Mouse (Mus musculus) frontal cortex, postnatal 10 days (tissue): ENCODE data around the gene Vegfb.
A peak's percentile ranks its signal among the peaks of the same experiment; 100 is the strongest.
"Not testable (repeated sequence)": the region's sequence is repeated elsewhere in the genome, so short reads cannot be mapped to it uniquely, and the experiment has no call there.

ENCODE experiments used
- DNase-seq, 2 experiments: peaks; one replicate each; pipeline ENCODE4 v3.0.0; 2022; ENCODE audit warnings: low spot score in 2 of 2, mixed read lengths in 1 of 2

Vegfb gene

GRCm38 (mm10) chr19:6992011-6992858 lies 4.8 kb upstream of the Vegfb start, which contains the start of gene Dnajc4:
Gene Dnajc4, minus strand, starts transcription at chr19:6992572.
- peak; percentile 94 to 95 for DNase-seq

- DNase-seq = not testable (repeated sequence)
Measured at GRCm38 (mm10) chr19:6991166-6991565, 3.7 kb upstream of the Vegfb start.

- no peak for DNase-seq
Measured at GRCm38 (mm10) chr19:6990712-6991111, 3.3 kb upstream of the Vegfb start.

- no peak for DNase-seq
Measured at GRCm38 (mm10) chr19:6989251-6989650, 1.8 kb upstream of the Vegfb start.

- DNase-seq = no peak
Measured at GRCm38 (mm10) chr19:6987904-6988285, 444 bp upstream of the Vegfb start.

GRCm38 (mm10) chr19:6985951-6986708 lies 1.3 kb downstream of the Vegfb start:
- no peak for DNase-seq

DNA sequence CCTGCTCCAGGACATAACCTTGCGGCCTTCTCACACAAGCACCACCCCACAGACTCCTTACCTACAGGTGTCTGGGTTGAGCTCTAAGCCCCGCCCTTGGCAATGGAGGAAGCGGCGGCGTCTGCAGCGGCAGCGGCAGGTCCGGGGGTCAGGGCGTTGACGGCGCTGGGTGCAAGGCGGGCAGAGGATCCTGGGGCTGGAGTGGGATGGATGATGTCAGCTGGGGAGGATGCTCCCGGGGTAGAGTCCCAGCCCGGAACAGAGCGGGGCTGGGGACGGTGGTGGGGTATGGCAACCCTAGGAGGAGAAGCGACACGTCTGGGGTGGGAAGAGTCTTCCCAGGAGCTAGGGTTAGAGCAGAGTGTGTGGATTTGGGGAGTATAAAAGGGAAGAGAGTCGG lies 2.2 kb downstream of the Vegfb start:
- DNase-seq = no peak

- no peak for DNase-seq
Measured at GRCm38 (mm10) chr19:6983621-6984020, 3.8 kb downstream of the Vegfb start.

DNA sequence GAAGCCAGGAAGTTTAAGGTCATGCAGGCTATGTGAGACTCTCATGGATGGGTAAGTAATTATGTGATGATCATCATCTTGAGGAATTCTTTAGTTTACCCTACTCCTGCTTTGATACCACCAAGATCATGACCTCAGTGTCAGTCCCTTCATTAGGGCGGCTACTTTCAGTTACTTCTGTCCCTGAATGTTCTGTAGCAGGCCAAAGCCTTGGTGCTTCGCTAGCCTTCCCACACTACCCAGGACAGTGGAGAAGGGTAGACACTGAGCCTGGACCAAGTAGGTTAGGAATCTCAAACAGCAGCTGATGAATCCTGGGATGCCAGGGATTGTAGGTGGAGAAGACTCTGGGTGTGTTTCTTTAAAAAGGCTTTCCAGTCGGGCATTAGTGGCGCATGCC lies 6.0 kb downstream of the Vegfb start:
- no peak for DNase-seq

- peak; percentile 97 to 99 for DNase-seq
Measured at GRCm38 (mm10) chr19:6980381-6981093, 6.9 kb downstream of the Vegfb start, which contains the start of gene Fkbp2. Gene Fkbp2, minus strand, starts transcription at chr19:6980501.

- DNase-seq = peak; percentile 99
Measured at GRCm38 (mm10) chr19:6979486-6980380, 7.7 kb downstream of the Vegfb start.

DNA sequence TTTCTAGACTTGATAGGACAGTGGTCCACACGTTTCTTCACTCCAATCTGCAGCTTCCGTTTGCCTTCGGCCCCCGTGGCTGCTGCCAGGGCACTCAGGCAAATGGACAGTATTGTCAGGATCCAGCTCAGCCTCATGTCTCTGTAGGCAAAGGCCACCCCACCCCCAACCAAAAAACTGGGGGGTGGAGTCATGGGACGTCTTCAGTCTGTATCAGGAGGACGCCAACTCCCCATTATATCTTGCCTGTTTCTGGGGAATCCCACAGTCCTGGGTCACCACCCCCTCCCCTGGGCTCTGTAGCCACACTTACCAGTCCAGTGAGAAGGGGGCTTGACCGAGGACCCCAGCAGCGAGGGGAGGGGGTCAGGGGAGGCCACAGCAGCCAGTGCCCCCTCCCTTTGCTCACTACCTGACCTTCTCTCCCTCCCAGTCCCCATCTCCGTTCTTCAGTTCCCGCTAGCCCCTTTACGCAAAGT lies 8.4 kb downstream of the Vegfb start:
- DNase-seq = peak in 1 of 2 experiments; percentile 75

DNA sequence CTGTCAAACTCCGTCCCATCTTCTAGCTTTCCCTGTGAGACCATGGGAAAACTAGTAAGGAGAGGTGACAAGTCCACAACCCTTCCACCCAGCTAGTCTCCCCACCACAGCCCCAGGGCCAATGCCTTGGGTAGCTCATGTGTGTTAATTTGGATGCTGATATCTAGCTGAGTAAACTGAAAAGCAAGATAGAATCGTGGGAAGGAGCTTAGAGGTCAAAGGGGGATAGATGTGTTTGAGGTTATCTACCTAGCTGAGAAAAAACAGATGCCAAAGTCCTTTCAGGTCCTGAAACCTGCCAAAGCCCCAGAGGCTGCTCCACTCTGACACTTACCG lies 8.8 kb downstream of the Vegfb start:
- no peak for DNase-seq

DNA sequence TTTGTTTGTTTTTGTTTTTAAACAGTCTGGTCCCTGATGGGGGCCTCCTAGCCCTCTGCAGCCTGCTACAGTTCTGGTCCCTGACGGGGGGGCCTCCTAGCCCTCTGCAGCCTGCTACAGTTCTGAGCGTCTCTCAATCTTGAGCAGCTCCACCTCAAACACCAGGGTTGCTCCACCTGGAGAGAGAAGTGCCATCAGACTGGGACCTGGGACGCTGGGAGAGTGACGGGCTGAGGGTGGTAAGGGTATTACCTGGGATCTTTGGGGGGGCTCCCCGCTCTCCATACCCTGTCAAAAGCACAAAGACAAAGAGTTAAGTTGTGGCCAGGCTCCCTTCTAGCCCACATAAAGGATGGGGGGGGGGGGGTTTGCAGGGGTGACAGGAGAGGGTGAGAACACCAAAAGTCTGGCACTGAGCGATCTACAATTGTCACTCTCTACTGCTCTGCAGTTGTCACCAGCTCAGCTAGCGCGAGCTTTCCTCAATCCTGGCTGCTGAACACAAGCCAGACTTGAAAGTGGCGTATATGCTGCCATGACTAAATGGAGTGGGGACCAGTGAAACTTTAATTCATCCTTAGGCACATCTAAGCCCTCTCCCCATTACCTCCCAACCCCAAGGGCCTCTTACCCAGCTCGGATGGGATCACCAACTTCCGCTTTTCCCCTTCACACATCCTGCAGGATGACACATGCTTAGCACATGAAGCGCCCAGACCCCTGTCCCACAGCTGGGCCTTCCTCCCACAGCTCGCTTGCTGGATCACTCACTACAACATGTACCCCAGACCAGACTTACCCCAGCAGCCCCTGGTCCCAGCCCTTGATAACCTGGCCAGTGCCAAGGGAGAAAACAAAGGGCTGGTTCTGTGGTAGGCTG lies 9.5 kb downstream of the Vegfb start:
- DNase-seq = no peak

DNA sequence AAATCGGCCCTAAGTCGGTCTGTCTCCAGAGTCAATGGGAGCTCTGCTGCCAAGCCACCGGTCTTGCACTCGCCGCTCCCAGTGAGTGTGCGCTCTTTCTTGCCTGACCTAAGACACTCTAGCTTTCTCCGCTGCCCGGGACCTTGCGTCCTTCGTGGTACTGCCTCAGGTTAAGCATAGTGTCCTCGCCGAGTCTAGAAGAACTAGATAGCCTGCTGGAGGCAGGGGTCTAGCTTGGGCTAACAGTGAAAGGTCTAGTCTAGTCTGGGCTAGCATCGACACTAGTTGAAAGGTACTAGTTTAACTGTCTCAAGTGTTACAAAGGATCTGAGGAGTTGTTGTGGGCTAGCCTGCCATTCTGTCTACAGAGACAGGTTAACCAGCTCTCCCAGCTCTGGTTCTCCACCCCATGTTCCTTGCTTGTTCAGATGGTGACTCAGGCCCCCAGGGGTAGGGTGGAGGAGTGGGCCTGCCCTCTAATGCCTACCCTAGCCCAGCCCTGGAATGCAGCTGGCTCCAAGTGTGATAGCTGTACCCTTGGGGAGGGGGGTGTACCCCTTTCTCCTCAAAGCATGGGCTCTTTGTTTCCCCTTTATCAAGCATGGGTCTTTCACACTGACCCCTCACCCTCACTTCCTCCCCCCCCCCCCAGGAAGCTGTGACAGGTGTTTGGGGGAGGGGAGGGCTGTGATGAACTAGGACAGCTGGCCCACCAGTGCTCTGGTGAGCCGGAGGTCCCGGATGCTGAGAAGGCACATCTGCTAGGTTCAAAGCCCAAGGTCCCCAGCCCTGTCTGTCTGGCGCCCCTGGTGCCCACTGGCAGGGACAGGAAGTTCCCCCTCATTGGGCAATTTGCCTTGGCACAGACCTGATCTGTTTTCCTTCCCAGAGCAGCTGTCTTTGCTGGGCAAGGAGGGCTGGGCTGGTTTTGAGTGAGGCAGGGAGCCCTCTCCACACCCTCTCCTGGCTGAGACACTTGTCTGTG lies 11.6 kb downstream of the Vegfb start, which contains the start of gene Plcb3:
Gene Plcb3 (minus strand): TSS at position 934 of the 985 bp plus-strand sequence.
- DNase-seq = peak; percentile 77 to 85

DNA sequence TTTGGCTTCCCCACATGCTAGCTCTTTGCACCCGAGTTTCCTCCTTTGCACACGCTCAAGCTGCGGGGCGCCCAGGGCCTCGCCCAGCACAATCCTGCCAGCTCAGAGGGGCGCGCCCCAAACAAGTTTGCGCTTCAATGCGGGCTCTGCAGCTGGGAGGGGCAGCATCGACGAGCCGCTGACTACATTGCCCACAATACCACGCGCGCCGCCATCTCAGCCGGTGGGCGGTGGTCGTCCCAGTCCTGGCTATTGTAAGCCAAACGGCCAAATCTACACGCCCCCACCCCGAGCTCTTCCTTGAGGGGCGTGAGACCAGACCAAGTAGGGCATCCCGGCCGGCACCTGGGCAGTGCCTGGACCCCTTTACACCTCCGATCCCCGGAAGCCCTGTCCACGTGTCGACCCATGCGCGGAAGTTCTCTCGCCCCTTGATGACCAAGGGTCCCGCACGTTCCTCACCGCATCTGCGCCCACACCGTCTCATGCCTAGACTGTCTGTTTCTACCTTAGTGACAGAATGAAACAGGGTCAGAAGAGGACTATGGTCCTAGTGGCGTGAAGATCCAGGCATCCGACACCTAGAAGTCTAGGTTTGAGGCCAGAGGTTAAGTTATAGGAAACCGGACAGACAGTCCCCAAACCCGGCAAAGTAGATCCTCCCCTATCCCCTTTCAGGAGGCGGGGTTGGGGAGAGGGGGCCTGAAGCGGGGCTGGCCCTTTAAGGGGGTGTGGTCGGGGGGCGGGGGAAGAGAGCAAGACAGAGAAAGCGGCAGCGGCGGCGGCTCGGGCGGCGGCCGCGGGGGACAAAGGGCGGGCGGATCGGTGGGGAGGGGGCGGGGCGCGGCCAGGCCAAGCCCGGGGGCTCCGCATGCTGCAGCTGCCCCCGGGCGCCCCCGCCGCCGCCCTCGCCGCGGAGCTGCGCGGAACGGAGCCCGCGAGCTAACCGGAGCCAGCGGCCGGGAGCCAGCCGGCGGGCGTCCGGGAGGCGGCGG lies 12.9 kb downstream of the Vegfb start, which contains the start of gene Ppp1r14b:
Gene Ppp1r14b (plus strand): TSS at position 758 of the 995 bp plus-strand sequence.
- peak; percentile 68 to 78 for DNase-seq

DNA sequence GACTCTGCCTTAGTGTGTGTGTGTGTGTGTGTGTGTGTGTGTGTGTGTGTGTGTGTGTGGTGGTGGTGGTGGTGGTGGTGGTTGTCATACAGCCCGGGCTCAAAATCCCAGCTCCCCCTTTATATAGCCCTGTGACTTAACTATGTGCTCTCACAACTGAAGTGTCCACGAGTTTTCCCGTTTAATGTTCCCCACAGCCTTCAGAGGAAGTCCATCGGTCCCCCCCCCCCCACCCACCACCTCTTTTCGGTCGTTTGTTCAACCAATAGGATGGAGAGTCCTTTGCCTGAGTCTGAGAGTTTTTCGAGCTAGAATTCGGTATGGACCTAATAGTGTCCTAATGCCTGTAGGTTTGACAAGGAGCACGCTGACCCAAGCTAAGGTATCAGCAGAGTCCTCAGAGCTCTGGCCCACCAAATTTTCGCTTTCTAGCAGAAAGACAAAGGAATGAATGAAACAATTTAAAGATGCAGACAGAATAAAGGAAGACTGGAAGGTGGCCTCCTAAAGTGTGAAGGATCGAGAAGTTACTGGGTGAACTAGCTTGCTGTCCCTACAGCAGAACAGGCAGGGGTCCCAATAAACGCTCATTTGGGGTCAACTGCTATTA lies 13.8 kb downstream of the Vegfb start:
- no peak for DNase-seq
